In the genomic region with DNA sequence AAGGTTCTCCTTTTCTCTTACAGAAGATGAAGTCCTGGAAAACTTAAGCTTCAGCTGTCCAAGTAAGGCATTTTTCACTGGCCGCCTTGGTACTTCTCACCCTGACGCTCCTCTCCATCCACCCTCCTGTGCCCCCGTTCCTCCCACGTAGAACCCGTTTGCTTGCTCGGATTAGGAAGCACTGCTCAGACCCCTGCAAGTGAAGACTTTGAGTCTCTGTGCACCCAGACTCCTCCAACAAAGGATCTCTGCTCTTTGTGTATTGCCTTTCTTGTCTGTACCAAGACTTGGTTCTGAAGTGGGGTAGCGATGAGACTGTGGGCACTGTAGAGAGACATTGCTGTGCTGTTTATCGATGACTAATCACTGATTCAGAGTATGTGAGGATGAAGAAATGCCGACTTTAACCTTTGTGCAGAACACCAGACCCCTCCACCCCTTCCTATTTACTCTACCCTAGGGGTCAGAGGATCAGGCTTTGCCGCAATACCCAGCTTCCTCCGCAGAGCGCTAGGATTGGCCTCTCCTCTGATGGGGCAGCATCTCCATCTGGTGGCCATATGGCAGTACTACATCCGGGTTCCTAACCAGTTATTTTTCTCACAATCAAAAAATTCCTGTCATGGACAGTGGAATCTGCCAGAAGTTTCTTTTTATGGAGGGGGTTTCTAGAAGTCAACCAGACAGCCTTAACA, we compare ENCODE assay signal across 9 mouse cellular contexts. TPM values are rescaled to one million over a fixed set of nuclear protein-coding genes. Genes with fewer than 3 reads are reported as not detected.
DNase-seq lines count a peak whose midpoint lies in the region; ATAC-seq and TF ChIP-seq lines count a peak whose summit lies in the region.
"Had no signal": no experiment of that assay in that cellular context is flagged by ENCODE, and none has a peak within 500 bp of the region (broad histone marks: within the 10 kb centered on the region; RNA-seq: fewer than 3 reads in every experiment).

No protein-coding gene starts in this region.

- H3K9ac ChIP-seq in hindbrain, postnatal 0 days (replicated peaks; ENCODE audit: low read length), result no peak overlapping the region

- H3K4me1 ChIP-seq in hindbrain, postnatal 0 days (ENCODE audit: insufficient read depth, low read length), result no peaks in the 10 kb centered on the region

- H3K27me3 ChIP-seq in hindbrain, postnatal 0 days (ENCODE audit: insufficient read depth, low read length), result no peaks in the 10 kb centered on the region

- DNase-seq in ZHBTc4 (ENCODE audit: low read depth, low spot score), result peak; percentile 80
- DNase-seq in cerebellum, postnatal 10 days, result peak; percentile 86 to 89
- peak; percentile 30 to 74 for DNase-seq in frontal cortex, postnatal 14 days (ENCODE audit: low spot score in 2 of 2)
- DNase-seq in hindbrain, postnatal 0 days (ENCODE audit: low spot score), result peak; percentile 85
- DNase-seq in left cerebral cortex, adult 11 months (ENCODE audit: low spot score), result peak; percentile 45
- DNase-seq in lung, postnatal 25 days (ENCODE audit: low spot score), result peak; percentile 46
- peak; percentile 66 for DNase-seq in right cerebral cortex, adult 18-20 months
- peak; percentile 75 for DNase-seq in yolk sac, embryonic 10.5 days (ENCODE audit: low spot score)

- no peak overlapping the region for H3K4me3 ChIP-seq in hindbrain, postnatal 0 days (ENCODE audit: low read length)

- 50% methylated on average over 13 of the region's 13 CpGs for WGBS in hindbrain, postnatal 0 days

- peak; percentile 97 for TF ChIP-seq CTCF in hindbrain, postnatal 0 days (IDR thresholded peaks at IDR 0.05; ENCODE audit: low read depth)

- H3K9me3 ChIP-seq in hindbrain, postnatal 0 days (ENCODE audit: low read length), result no peaks in the 10 kb centered on the region

- no peak overlapping the region for H3K27ac ChIP-seq in hindbrain, postnatal 0 days

- no peaks in the 10 kb centered on the region for H3K36me3 ChIP-seq in hindbrain, postnatal 0 days (ENCODE audit: insufficient read depth, low read length)

- peak overlapping the region; percentile 34 for H3K4me2 ChIP-seq in hindbrain, postnatal 0 days (ENCODE audit: low read depth, low read length)

- peak; percentile 87 for ATAC-seq in hindbrain, postnatal 0 days

RNA-seq across cellular contexts. Expression of gene Apob, which starts 0.9 kb away (rescaled TPM):
- total RNA-seq in hindbrain, postnatal 0 days (2014; rRNA removed), result 0.16 and 0.32 TPM in 2 replicates
- polyA plus RNA-seq in hindbrain, postnatal 0 days (2015; fragmentation: Nextera tagmentation; extraction: Ambion mirVana), result not detected in 2 replicates
- total RNA-seq: neutrophil, adult 5-6 weeks had no signal
